Mouse (Mus musculus) fat pad, adult 2 months (tissue): ENCODE results near the gene Tubb1.

Source experiments
- DNase-seq: peaks from one replicate; pipeline ENCODE4 v3.0.0-alpha.2; 2011; ENCODE audit warnings: low read depth, low spot score; ENCODE audit errors: extremely low read depth

Gene Tubb1

GRCm38 (mm10) chr2:174450353-174450752 lies at the start of gene Tubb1:
Gene Tubb1, plus strand, starts transcription at chr2:174450695.
- no peak for DNase-seq

GRCm38 (mm10) chr2:174410222-174410621 lies 40.3 kb upstream of the Tubb1 start:
- DNase-seq = no peak

DNA sequence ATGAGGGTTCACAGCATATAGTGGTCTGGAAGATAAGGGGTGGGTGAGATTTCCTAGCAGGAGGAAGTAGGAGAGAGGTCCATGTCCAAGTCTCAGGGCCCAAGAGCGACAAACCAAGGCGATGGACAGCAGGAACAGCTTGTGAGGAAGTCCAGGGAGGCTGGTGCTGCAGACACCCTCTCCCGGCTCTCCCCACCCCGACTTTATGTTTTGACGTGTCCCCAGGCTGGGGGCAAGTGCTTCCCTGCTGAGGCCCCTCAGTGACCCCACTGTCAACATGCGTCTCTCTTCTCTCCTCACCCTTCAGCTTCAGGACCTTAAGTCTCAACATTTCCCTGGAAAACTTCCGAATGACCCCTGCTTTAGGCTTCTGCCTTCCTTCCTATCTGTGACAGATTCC lies 37.4 kb upstream of the Tubb1 start:
- DNase-seq = no peak

DNA sequence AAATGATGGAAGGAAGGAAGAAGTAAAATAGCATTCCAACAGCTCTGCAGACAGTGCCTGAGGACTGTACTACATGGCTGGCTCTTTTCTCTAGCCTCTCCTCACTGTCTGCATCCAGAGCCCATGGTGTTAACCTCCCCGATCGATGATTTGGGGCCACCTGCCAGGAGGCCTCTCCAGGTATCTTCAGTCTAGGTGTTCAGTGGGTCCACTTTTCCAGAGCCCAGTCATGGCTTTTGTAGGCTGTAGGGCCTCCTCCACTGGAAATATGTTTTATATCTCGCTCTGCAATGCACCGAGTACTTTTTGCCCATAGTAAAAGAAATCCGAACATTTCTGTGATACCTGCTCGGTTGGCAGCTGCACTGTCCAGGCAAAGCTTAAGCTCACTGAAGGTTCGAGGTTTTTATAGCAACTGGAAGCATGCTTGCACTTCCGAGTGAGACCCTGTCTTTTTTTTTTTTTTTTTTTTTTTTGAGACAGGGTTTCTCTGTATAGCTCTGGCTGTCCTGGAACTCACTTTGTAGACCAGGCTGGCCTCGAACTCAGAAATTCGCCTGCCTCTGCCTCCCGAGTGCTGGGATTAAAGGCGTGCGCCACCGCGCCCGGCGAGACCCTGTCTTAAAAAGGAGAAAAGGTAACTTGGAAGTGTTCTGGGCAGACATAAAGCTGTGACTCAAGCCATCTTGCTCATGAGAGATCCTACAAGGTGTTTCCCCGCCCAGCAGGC lies 35.3 kb upstream of the Tubb1 start:
- peak; percentile 33 for DNase-seq

- no peak for DNase-seq
These were observed 34.7 kb upstream of the Tubb1 start, which contains the start of gene Nelfcd for GRCm38 (mm10) chr2:174415731-174416310. Gene Nelfcd, plus strand, starts transcription at chr2:174415804.

DNA sequence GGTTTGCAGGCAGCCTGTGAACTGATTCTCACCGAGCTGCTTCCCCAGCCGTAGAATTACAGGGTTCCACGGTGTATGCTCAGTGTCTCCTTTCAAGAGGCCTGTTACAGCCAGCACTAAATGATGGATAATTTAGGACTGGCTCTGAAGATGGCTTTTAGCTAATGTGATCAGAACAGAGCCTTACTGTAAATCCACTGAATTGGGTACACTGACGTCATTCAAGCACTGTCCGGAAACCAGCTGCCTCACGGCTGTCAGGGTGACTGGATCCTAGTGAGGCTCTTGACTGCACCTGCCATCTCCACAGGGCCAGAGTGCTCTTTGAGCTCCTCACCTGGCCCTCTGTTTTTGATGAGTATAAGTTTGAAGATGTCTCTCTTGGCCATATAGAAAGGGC lies 29.4 kb upstream of the Tubb1 start:
- DNase-seq = no peak

- no peak for DNase-seq
These were observed 26.0 kb upstream of the Tubb1 start for GRCm38 (mm10) chr2:174424301-174425085.

GRCm38 (mm10) chr2:174426856-174427255 lies 23.6 kb upstream of the Tubb1 start:
- DNase-seq = no peak

- no peak for DNase-seq
These were observed 22.2 kb upstream of the Tubb1 start for GRCm38 (mm10) chr2:174428076-174428835.

- DNase-seq = no peak
These were observed 21.4 kb upstream of the Tubb1 start for GRCm38 (mm10) chr2:174428996-174429591.

- DNase-seq = no peak
These were observed 15.6 kb upstream of the Tubb1 start for GRCm38 (mm10) chr2:174434943-174435342.

DNA sequence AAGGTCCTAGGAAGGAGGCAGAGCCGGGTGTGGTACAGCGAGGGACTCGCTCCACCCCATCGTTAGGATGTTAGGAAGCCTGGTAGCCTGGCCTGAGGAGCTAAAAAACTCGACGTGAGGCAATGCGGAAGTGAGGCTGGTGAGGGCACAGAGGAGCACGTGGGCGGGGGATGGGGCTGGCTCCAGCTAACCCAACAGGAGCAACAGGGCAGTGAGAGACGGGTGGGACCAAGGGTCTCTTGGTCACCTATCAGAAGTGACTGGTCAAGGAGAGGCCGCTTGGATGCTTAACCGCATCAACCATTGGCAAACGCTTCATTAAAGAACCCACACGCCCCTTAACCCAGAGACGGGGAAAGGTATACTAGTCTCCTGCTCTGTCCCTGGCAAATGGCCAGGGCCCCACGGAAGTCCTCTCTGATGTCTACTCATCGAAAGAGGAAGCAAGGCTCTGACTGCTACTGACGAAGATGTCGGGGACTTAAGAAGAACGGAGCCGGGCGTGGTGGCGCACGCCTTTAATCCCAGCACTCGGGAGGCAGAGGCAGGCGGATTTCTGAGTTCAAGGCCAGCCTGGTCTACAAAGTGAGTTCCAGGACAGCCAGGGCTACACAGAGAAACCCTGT lies 14.3 kb upstream of the Tubb1 start:
- DNase-seq = no peak

GRCm38 (mm10) chr2:174436916-174437696 lies 13.4 kb upstream of the Tubb1 start:
- DNase-seq = no peak

DNA sequence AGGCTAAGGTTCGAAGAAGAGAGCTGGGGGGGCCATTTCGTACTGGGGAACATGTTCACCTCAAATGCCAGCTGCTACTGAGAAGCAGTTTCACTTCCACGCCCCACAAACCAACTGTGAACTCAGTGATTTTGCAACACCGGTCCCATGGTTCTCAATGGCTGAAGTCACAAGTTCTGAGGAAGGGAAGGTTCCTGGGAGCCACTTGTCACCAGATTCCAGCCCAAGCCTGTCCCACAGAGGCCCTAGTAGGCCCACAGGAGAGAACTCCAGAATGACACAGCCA lies 12.9 kb upstream of the Tubb1 start:
- DNase-seq = no peak

GRCm38 (mm10) chr2:174438181-174438580 lies 12.3 kb upstream of the Tubb1 start:
- DNase-seq = no peak

- no peak for DNase-seq
These were observed 11.6 kb upstream of the Tubb1 start, which contains the start of gene Ctsz for GRCm38 (mm10) chr2:174438737-174439449. Gene Ctsz, minus strand, starts transcription at chr2:174439039.

DNA sequence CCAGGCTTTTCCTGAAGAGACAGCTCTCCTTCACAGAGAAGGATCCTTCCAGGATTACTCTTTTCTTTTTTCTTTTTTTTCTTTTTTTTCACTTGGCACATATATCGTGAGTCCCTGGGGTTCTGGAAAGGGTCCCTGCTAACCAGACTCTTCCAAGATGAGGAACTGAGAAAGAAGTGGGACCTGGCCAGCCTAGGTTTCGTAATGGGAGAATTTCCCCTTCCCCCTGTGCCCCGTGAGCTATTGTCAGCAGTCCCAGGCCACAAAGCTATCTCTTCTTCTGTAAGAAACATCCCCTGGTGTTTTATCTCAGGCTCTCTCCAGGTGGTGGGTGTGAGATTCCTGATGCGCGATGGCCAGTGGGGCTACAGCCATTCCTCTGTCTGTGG lies 11.1 kb upstream of the Tubb1 start:
- no peak for DNase-seq

GRCm38 (mm10) chr2:174439961-174440360 lies 10.5 kb upstream of the Tubb1 start:
- DNase-seq = no peak

DNA sequence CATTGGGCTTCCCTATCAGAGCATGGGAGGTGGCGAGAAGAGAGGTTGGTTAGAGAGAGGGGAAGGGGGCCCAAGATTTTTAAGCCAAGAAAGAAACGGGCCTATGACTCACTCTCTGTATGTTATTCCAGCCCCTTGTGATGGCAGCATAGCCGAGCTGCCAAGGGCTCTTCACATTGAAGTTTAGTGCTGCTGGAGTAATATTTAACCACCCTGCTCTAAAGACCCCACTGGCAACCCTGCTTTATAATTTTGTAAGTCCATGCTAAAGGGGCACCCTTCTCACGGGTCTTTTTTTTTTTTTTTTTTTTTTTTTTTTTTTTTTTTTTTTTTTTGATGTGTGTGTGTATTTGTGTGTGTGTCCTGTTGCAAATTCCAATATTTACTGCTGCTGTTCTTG lies 8.6 kb upstream of the Tubb1 start:
- DNase-seq = no peak
